Mouse (Mus musculus): ENCODE measurements around the gene BC107364.
"Not testable (repeated sequence)": the region's sequence is repeated elsewhere in the genome, so short reads cannot be mapped to it uniquely, and the experiment has no call there.

Gene BC107364

DNA sequence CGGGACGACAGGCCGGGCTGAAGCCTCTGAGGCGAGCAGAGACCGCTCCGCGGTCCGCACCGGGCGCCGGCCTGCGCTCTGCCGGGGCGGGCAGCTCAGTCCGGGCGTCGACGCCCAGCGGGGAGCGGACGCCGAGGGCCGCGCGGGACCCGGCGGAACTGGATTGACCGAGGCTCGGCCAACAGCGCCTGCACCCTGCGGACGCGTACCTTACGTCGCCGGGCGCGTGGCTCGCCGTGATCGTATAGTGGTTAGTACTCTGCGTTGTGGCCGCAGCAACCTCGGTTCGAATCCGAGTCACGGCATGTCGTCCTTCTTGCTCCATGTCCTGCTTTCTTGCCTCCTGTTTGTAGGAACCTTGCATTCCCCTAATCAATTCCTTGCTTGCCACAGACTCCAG, at the start of gene BC107364:
TSS of gene BC107364 (minus strand) at position 45 of the 400 bp plus-strand sequence.
- not testable (repeated sequence) for DNase-seq

DNA sequence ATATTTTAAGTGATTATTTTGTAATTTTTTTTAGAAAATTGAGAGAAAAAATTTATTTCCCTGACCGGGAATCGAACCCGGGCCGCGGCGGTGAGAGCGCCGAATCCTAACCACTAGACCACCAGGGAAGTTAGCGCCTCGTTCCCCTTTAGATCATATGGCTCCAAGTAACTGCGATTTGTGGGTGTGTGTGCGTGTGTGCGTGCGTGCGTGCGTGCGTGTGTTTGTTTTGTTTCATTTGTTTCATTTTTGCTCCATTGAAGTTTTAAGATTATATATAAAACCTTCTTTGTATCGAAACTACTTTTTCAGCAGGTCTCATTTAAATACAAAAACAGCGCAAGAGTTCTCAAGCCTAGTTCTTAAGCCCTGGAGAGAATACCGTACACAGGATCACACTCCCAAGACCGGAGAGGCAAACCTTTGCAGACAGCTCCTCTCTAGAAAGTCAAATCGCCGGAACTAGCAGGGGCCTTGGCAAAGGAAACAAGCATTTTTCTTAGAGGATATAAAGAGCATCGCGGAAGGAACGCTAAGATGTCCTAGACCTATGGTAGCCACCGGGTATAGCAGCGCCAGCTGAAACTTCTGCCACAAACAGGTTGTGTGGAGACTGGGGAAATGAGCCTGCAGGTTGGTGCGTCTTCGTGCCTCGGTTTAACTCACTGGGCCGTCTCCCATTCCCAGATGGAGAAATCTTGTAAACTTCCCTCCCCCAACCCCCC, 49.4 kb upstream of the BC107364 start:
- DNase-seq: peak; percentile 78 to 81

DNA sequence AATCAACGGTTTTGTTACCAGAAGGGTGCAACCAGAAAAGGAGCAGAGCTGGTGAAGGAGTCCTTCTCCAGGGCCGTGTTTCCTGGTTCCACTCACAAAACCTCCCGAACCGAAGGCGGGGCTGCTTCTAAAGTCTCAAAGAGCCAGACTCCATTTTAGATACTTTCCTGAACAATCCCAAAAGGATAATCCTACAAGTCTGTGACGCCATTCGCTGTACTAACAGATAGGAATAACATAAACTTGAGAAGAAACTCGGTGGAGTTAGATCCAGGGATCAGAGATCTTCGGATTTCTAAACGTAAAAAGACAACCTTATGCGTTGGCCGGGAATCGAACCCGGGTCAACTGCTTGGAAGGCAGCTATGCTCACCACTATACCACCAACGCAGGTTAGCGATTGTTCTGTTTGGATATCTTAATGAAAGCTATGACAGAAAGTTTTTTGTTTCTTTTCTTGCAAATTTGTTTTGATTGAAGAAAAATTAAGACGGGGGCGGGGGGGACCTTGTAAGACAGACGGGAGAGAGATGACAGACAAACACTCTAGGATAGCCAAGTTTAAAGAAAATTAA, 48.7 kb upstream of the BC107364 start:
- peak; percentile 84 to 87 for DNase-seq

DNA sequence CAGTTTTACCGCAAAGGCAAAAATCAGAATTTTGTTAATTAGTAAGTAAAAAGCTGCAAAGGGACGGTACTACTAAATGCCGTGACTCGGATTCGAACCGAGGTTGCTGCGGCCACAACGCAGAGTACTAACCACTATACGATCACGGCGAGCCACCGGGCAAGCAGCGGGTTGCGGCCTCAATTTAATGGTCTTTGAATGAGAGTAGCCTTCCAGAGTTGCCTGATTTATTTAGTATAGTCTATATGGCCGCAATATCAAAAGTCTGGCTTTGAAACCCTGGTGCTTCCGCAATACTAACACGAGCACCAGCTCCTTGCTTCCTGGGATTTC, 48.1 kb upstream of the BC107364 start:
- peak; percentile 88 to 89 for DNase-seq

DNA sequence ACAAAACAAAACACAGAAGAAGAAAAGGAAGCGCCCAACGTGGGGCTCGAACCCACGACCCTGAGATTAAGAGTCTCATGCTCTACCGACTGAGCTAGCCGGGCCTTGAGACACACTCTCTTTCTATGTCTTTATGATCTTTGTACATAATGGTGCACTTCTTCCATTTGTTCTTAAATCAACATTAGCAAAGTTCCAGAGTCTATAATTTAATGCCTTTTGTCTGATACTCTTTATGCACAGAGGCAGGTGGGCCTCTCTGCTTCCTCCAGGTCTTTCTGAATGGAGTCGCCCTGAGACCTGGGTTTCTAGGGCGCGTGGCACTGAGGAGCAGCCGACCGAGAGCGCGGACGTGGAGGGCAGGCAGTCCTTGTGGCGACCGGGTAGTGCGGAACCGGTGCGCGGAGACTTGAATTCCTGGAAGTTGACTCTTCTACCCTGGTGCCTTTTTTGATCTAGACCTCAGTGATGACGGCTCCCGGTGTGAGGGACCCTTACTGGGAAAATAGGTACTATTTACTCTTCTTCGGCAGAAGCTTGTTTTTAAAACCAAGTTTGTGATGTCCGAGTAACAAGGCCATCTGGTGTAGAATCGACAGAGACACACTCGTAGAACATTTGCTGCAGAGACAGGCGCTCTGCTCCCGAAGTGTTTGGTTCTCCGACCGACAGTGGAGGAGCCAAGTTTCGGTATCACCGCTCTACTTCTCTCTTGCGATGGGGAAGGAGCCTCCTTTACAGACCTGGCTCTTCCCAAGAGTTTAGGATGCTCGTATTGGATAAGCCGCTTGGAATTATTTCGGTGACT, 47.6 kb upstream of the BC107364 start:
- peak; percentile 77 to 79 for DNase-seq

DNA sequence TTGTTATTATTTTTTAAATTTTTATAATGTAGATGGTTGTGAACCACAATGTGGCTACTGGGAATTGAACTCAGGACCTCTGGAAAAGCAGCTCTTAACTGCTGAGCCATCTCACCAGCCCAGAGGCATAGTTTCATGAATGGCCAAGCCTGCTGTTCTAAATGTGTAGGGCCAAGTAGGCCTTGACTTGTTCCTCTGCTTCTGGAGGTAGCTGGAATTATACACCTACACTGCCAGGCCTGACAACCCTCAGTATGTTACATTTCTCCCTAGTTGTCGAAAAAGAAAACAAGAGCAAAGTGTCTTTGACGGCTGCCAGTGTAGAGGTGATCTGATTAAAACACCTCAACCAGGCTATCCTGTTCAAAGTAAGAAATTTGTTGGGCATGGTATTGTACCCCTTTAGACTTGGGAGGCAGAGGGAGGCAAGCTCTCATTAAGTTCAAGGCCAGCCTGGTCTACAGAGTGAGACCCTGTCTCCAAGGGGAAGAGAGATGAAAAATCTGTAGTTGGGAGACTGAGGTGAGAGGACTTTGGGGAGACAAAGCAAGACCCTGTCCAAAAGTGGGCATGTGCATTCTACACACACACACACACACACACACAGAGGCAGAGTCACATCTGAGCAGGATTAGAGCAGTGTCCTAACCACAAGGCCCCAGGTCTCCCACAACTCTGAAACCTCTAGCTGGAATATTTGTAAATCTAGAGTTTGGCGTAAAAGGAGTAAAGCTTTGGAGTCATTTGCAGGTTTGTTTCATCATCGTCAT, 46.6 kb upstream of the BC107364 start:
- DNase-seq: no peak

DNA sequence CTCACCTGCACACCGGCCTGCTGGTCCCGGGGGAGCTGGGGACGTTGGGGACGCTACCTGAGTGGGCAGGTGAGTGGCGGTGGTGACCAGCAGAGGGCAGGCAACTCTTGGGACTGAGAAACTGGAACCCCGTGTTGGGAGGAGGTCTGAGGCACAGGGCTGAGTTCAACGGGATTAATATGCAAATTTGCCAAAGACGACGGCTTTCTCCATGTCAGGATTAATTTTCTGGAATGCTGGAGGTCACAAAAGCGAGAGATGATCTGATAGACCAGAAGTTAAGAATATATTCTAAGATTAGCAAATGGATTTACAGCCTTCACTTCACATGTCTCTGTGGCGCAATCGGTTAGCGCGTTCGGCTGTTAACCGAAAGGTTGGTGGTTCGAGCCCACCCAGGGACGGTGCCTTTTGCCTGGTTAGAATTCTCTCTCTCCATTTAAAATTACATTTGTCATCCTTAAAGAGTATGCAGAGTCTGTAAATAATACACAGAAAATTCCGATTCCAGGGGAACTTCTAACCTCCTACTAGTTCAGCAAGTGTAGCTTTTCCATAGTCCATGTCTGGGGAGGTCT, 45.4 kb upstream of the BC107364 start:
- DNase-seq: peak; percentile 82 to 84

DNA sequence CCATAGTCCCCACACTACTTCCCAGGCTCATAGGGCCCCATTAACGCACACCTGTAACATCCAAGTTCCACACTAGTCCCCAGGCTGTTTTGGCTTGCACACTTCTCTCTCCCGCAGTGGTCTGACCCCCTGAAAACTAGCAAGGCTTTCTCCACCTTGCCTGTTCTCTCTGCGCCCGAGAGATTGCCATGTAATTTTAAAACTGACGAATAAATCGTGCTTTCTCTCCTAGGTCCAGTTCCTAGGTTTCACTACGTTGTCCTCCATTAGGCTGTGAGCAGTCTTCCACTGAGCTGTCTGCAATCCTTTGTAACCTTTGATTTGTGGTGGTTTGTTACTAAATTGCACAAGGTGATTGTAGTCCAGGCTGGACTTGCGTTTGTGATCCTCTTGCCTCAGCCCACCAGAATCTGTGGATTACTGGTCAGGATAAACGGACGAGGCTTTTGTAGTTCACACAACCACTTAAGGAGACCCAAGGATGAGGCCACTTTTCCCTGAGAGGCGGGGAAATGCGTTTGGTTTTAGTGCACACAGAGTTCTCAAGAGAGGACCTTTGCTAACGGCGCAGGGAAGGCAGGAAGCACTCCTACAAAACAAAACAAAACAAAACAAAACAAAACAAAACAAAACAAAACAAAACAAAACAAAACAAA, 44.6 kb upstream of the BC107364 start:
- not testable (repeated sequence) for DNase-seq

DNA sequence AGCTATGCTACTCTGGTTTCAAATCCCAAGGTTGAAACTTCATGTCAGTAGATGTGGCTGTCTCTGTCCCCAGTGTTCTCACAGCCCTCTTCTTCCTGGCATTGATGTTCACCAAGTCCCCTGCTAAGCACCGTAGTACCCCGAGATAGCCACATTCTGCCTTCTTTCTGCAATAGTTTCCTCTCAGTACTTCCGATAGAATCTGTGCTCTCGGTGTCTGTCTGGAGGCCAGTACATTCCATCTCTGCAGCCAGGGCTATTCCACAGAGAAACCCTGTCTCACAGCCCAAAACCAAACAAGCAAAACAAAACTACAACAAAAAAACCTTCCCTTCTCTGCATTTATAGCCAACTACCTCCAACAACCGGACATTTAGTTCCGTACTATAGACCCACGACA, 44.1 kb upstream of the BC107364 start:
- DNase-seq: no peak

DNA sequence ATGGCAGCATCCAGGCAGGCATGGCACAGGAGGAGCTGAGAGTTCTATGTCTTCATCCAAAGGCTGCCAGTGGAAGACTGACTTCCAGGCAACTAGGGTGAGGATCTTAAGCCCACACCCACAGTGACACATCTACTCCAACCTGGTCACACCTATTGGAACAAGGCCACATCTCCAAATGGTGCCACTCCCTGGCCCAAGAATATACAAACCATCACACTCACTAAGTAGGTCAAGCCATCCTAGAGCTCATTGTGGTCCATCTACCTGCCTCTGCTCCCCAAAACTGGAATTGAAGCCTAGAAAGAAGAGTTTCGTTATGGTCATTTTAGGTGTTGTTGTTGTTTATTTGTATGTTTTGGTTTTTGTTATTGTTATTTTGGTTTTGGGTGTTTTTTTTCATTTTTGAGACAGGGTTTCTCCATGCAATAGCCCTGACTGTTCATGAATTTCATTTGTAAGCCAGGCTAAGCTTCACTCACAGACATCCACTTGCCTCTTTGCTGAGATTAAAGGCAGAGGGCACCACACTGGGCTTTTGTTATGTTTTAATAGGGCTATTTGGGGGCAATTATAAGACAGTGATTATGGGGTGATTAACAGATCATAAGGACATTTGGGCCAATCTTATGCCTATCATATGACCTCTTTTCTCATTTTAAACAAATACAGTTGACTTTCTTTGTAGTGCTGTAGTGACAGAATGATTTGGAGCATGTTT, 43.5 kb upstream of the BC107364 start:
- DNase-seq: no peak

DNA sequence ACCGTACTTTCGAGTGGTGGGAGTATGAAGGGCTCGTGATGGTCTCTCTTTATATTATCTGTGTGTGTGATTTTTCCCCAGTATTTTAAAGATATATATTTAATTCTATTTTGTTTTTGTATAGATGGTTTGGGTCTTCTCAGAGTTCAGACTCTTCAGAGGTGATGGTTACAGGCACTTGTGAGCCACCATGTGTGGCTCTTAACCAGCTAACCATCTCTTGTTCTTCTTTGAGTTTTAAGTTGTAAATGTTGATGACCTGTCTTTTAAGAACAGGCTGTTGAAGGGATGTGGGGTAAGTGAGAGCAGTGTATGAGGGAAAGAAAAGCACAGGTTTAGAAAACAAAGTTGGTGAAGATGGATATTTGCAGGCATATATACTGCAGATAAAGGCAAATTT, 42.8 kb upstream of the BC107364 start:
- no peak for DNase-seq

DNA sequence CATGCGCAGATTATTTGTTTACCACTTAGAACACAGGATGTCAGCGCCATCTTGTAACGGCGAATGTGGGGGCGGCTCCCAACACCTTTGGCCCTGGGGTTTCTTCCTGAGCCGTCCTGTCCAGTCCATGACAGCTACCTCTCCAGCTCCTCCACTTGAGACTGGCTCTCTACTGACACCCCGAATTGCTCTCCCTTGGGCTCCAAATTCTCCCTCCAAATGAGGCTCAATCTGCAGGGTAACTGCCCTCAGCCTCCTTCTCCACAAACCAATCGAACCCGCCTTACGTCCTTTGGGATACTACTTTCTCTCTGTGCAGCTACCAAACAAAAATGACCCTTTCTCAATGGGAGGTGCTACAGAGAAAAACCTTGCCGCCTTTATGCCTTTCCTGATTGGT, 42.4 kb upstream of the BC107364 start:
- DNase-seq: not testable (repeated sequence)

DNA sequence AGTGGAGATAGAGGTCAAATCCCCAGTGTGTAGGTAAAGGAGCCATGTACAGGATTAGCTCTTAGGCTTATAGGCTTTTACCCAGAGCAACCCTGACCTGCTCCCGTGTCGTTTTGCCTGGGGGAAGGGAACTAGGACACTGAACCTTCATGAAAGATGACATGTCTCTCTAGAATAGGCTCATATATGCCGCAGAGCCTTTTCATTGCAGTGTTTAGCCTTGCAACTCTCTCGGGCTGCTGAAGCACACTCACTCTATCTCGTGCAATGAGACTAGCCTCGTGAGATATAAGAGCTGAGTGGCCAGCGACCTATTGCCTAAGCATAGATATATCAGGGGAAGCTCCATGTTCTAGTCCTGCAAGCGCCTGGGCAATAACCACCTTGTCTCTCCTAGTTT, 37.5 kb upstream of the BC107364 start:
- not testable (repeated sequence) for DNase-seq

DNA sequence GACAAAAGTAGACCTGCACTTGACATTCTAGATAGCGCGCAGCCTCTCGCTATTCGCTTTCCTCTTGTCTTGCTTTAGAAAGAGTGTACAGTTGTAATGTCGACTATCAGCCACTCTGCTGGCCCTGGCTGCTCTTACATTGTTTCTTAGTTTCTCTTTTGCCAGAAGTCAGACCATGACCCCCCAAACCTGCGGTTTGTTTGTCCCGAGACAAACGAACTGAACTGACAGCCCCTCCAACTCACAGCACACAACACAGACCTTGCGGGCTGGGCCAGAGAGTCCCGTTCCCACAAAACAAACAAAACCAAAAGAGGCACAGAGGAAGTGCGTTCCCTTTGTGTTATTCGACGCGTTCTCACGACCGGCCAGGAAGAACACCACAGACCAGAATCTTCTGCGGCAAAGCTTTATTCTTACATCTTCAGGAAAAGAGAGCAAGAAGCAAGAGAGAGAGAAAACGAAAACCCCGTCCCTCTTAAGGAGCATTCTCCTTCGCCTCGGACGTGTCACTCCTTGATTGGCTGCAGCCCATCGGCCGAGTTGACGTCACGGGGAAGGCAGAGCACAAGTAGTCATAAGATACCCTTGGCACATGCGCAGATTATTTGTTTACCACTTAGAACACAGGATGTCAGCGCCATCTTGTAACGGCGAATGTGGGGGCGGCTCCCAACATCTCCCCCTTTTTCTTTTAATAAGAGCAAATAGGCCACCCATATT, 37.0 kb upstream of the BC107364 start:
- not testable (repeated sequence) for DNase-seq

DNA sequence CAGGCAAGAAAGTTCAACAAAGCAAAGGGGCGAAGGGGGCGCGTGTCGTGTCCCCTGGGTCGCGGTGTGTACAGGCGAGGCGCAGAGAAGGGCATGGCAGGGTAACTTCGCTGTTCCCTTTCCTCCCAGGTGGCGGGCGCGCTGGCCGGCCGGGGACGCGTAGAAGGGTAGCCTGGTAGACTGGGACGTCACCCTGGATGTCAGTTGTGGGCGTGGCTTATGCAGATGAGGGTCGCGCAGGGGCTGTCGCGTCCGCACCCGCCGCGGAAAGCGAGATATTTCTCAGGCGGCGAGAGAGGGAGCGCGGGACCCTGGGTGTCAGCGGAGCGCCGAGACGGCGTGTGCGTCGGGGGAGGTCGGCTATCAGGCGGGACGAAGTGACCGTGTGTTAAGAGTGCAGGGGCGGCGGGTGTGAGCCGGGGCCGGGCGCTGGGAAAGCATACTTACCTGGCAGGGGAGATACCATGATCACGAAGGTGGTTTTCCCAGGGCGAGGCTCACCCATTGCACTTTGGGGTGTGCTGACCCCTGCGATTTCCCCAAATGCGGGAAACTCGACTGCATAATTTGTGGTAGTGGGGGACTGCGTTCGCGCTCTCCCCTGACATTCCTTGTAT, 36.3 kb upstream of the BC107364 start:
- not testable (repeated sequence) for DNase-seq

DNA sequence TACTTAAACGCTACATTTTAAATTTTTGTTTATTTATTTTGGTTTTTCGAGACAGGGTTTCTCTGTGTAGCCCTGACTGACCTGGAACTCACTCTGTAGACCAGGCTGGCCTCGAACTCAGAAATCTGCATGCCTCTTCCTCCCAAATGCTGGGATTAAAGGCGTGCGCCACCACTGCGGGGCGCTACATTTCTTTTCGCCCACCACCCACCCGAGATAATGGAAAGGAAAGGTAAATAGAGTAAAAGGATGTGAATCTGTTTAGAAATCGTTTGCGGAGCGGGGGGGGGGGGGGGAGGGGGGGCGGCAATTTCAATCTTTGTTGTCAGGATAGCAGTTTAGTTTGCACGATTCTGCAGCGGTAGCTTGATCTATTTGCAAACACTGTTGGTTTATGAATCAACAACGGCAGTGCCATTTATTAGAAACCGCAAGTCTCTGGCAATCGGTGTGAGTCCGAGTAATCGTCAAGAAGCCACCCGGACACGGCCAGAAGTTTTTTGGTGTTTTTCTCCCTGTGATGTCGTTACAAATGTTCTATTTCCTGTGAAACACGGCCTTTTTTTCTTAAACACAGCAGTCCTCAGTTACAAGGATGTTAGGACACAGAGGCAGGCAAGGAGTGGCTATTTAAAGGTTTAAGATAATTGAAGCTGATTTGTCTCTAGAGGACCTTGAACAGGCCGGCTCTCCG, 35.6 kb upstream of the BC107364 start:
- peak; percentile 54 to 71 for DNase-seq

DNA sequence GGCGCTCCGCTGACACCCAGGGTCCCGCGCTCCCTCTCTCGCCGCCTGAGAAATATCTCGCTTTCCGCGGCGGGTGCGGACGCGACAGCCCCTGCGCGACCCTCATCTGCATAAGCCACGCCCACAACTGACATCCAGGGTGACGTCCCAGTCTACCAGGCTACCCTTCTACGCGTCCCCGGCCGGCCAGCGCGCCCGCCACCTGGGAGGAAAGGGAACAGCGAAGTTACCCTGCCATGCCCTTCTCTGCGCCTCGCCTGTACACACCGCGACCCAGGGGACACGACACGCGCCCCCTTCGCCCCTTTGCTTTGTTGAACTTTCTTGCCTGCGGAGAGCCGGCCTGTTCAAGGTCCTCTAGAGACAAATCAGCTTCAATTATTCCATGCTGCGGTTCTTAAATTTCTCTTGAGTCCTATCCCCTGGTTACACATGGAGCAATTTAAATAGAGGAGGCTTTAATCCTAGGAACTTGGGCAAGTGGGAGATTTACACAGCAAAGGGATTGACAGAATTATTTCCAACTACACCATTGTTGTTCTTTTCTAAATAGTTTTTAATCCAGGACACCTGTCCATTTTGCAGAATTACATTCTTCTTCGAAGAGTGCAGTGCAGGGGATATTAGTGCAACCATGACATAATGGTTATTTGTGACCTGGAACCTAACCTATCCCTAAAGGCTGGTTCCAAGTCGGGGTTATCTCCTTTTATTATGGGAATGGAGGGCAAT, 34.9 kb upstream of the BC107364 start:
- DNase-seq: not testable (repeated sequence)

DNA sequence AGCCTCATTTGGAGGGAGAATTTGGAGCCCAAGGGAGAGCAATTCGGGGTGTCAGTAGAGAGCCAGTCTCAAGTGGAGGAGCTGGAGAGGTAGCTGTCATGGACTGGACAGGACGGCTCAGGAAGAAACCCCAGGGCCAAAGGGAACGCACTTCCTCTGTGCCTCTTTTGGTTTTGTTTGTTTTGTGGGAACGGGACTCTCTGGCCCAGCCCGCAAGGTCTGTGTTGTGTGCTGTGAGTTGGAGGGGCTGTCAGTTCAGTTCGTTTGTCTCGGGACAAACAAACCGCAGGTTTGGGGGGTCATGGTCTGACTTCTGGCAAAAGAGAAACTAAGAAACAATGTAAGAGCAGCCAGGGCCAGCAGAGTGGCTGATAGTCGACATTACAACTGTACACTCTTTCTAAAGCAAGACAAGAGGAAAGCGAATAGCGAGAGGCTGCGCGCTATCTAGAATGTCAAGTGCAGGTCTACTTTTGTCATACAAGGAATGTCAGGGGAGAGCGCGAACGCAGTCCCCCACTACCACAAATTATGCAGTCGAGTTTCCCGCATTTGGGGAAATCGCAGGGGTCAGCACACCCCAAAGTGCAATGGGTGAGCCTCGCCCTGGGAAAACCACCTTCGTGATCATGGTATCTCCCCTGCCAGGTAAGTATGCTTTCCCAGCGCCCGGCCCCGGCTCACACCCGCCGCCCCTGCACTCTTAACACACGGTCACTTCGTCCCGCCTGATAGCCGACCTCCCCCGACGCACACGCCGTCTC, 34.1 kb upstream of the BC107364 start:
- DNase-seq: not testable (repeated sequence)
